Mouse (Mus musculus): ENCODE results near the gene Bcl7b. TPM values are rescaled to one million over a fixed set of nuclear protein-coding genes. Genes with fewer than 3 reads are reported as not detected.

The Bcl7b gene
- polyA plus RNA-seq, 2 experiments, result 20.6 to 46.2 TPM

GRCm38 (mm10) chr5:135185016-135185415, 16.9 kb downstream of the Bcl7b start:
- Histone ChIP-seq H3K9ac (ENCODE audit: low read depth, low read length, severe bottlenecking) (no peak overlapping the region), H3K4me3 (replicated peaks; ENCODE audit: low read length) (no peak overlapping the region), H3K9me3 (ENCODE audit: control insufficient read depth, low read length) (no peaks in the 10 kb centered on the region), H3K4me1 (ENCODE audit: control insufficient read depth, insufficient read depth, low read length) (peaks cover 11% of the 10 kb centered on the region), H3K27me3 (ENCODE audit: control insufficient read depth, insufficient read depth, low read length) (no peaks in the 10 kb centered on the region), H3K27ac (replicated peaks; ENCODE audit: low read depth, low read length) (no peak overlapping the region), H3K36me3 (ENCODE audit: control insufficient read depth, insufficient read depth, low read length) (peaks cover 34% of the 10 kb centered on the region), H3K4me2 (replicated peaks; ENCODE audit: low read depth, low read length, severe bottlenecking) (no peak overlapping the region)
- TF ChIP-seq POLR2A (IDR thresholded peaks at IDR 0.05; ENCODE audit: borderline replicate concordance, extremely low read depth, insufficient read depth, insufficient read length), result no peak
- ATAC-seq (ENCODE audit: low FRiP score, low read depth), result no peak
- DNase-seq (ENCODE audit: low spot score), result no peak
- 94% methylated on average over 3 of the region's 3 CpGs for WGBS

GRCm38 (mm10) chr5:135185596-135185995, 17.5 kb downstream of the Bcl7b start:
- Histone ChIP-seq H3K27ac (replicated peaks; ENCODE audit: low read depth, low read length) (no peak overlapping the region), H3K9ac (ENCODE audit: low read depth, low read length, severe bottlenecking) (no peak overlapping the region), H3K4me1 (ENCODE audit: control insufficient read depth, insufficient read depth, low read length) (peaks cover 13% of the 10 kb centered on the region), H3K9me3 (ENCODE audit: control insufficient read depth, low read length) (no peaks in the 10 kb centered on the region), H3K4me3 (replicated peaks; ENCODE audit: low read length) (no peak overlapping the region), H3K4me2 (replicated peaks; ENCODE audit: low read depth, low read length, severe bottlenecking) (no peak overlapping the region), H3K36me3 (ENCODE audit: control insufficient read depth, insufficient read depth, low read length) (peaks cover 29% of the 10 kb centered on the region), H3K27me3 (ENCODE audit: control insufficient read depth, insufficient read depth, low read length) (no peaks in the 10 kb centered on the region)
- no peak for ATAC-seq (ENCODE audit: low FRiP score, low read depth)
- DNase-seq (ENCODE audit: low spot score), result peak; percentile 25
- 36% methylated on average over 3 of the region's 3 CpGs for WGBS
- TF ChIP-seq POLR2A (IDR thresholded peaks at IDR 0.05; ENCODE audit: borderline replicate concordance, extremely low read depth, insufficient read depth, insufficient read length), result no peak

- Histone ChIP-seq H3K4me1 (ENCODE audit: control insufficient read depth, insufficient read depth, low read length) (peaks cover 14% of the 10 kb centered on the region), H3K36me3 (ENCODE audit: control insufficient read depth, insufficient read depth, low read length) (peaks cover 22% of the 10 kb centered on the region), H3K27me3 (ENCODE audit: control insufficient read depth, insufficient read depth, low read length) (no peaks in the 10 kb centered on the region), H3K27ac (replicated peaks; ENCODE audit: low read depth, low read length) (peak overlapping the region; percentile 96), H3K4me2 (replicated peaks; ENCODE audit: low read depth, low read length, severe bottlenecking) (peak overlapping the region; percentile 59), H3K4me3 (replicated peaks; ENCODE audit: low read length) (peak overlapping the region; percentile 99), H3K9ac (ENCODE audit: low read depth, low read length, severe bottlenecking) (peak overlapping the region; percentile 96), H3K9me3 (ENCODE audit: control insufficient read depth, low read length) (no peaks in the 10 kb centered on the region)
- 19% methylated on average over 10 of the region's 10 CpGs for WGBS
- no peak for DNase-seq (ENCODE audit: low spot score)
- TF ChIP-seq POLR2A (IDR thresholded peaks at IDR 0.05; ENCODE audit: borderline replicate concordance, extremely low read depth, insufficient read depth, insufficient read length), result no peak
- ATAC-seq (ENCODE audit: low FRiP score, low read depth), result no peak
These were observed 18.1 kb downstream of the Bcl7b start for GRCm38 (mm10) chr5:135186231-135186620.

GRCm38 (mm10) chr5:135186621-135187348, 18.7 kb downstream of the Bcl7b start, which contains the start of gene Baz1b:
TSS of gene Baz1b (plus strand) at chr5:135187264.
- Histone ChIP-seq H3K4me1 (ENCODE audit: control insufficient read depth, insufficient read depth, low read length) (peaks cover 14% of the 10 kb centered on the region), H3K27ac (replicated peaks; ENCODE audit: low read depth, low read length) (peak within 1 kb of the TSS; percentile 96), H3K36me3 (ENCODE audit: control insufficient read depth, insufficient read depth, low read length) (peaks cover 19% of the 10 kb centered on the region), H3K9me3 (ENCODE audit: control insufficient read depth, low read length) (no peaks in the 10 kb centered on the region), H3K4me2 (replicated peaks; ENCODE audit: low read depth, low read length, severe bottlenecking) (peak within 1 kb of the TSS; percentile 73), H3K9ac (ENCODE audit: low read depth, low read length, severe bottlenecking) (peak within 1 kb of the TSS; percentile 96), H3K4me3 (replicated peaks; ENCODE audit: low read length) (peak within 1 kb of the TSS; percentile 99), H3K27me3 (ENCODE audit: control insufficient read depth, insufficient read depth, low read length) (no peaks in the 10 kb centered on the region)
- 0 out of 2 replicates have a peak, but pooled peaks have one; percentile 39 for TF ChIP-seq POLR2A (IDR thresholded peaks at IDR 0.05; ENCODE audit: borderline replicate concordance, extremely low read depth, insufficient read depth, insufficient read length)
- DNase-seq (ENCODE audit: low spot score), result peak; percentile 97
- under 1% methylated on average over 51 of the region's 57 CpGs for WGBS
- ATAC-seq (ENCODE audit: low FRiP score, low read depth), result peak; percentile 97

GRCm38 (mm10) chr5:135187349-135188213, 19.5 kb downstream of the Bcl7b start:
- TF ChIP-seq POLR2A (IDR thresholded peaks at IDR 0.05; ENCODE audit: borderline replicate concordance, extremely low read depth, insufficient read depth, insufficient read length), result no peak
- peaks cover 11% of the 10 kb centered on the region for H3K36me3 ChIP-seq (ENCODE audit: control insufficient read depth, insufficient read depth, low read length)
- peak; percentile 36 for ATAC-seq (ENCODE audit: low FRiP score, low read depth)
- peak overlapping the region; percentile 96 for H3K27ac ChIP-seq (replicated peaks; ENCODE audit: low read depth, low read length)
- peak; percentile 31 for DNase-seq (ENCODE audit: low spot score)
- H3K4me3 ChIP-seq (replicated peaks; ENCODE audit: low read length), result peak overlapping the region; percentile 99
- WGBS, result under 1% methylated on average over 70 of the region's 102 CpGs
- H3K9me3 ChIP-seq (ENCODE audit: control insufficient read depth, low read length), result no peaks in the 10 kb centered on the region
- H3K27me3 ChIP-seq (ENCODE audit: control insufficient read depth, insufficient read depth, low read length), result no peaks in the 10 kb centered on the region
- peaks cover 15% of the 10 kb centered on the region for H3K4me1 ChIP-seq (ENCODE audit: control insufficient read depth, insufficient read depth, low read length)
- H3K4me2 ChIP-seq (replicated peaks; ENCODE audit: low read depth, low read length, severe bottlenecking), result peak overlapping the region; percentile 73
- H3K9ac ChIP-seq (ENCODE audit: low read depth, low read length, severe bottlenecking), result peak overlapping the region; percentile 96

All from limb, embryonic 14.5 days (tissue).